Mouse (Mus musculus) telencephalon, adult 2 months (tissue): Measurements from ENCODE around the gene Ssbp2.
A peak's percentile ranks its signal among the peaks of the same experiment; 100 is the strongest.

Source experiments
- DNase-seq: peaks from one replicate; pipeline ENCODE4 v3.0.0-alpha.2; 2011; ENCODE audit warnings: low read depth, low spot score

The Ssbp2 gene

DNA sequence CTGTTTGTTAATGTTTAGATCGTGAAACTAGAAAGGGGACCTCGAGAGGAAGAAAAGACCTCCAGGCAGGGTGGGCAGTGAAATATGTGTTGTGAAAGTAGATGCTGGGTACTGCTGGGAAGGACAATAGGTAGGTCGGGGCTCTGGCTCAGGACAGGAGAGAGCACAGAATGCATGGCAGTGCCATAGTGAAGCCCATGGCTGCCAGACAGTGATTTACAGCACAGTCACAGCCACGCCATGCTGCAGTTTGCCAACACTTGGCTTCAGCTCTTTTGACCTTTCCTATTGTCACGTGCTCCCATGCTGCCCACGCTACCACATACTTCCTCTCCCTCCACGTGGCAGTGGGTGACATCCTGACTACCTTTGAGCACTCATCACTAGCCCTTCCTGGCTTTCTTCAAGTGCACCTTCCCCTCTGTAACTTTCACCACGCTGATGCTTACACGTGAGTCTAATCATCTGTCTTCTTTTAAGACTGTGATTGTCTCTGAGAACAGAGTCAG is 171.3 kb downstream of the Ssbp2 start:
- DNase-seq, result no peak

DNA sequence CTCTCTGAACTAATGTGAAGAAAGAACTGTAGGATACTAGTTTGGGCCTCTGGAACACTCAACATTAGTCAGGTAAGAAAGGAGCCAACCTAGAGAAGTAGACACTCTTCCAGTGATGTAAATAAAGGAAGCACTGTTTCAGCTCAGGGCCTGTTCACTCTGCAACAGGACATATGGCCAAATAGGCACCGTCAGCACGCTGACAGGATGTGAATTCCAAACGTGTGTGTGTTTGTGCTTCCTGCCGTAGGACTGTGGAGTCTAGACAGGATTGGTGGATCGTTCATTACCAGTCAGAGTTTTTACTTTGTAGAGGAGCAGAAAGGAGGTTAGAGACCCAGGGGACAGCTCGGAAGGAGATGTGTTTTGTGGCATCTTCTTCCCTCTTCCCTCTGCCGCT is 174.0 kb downstream of the Ssbp2 start:
- no peak for DNase-seq

DNA sequence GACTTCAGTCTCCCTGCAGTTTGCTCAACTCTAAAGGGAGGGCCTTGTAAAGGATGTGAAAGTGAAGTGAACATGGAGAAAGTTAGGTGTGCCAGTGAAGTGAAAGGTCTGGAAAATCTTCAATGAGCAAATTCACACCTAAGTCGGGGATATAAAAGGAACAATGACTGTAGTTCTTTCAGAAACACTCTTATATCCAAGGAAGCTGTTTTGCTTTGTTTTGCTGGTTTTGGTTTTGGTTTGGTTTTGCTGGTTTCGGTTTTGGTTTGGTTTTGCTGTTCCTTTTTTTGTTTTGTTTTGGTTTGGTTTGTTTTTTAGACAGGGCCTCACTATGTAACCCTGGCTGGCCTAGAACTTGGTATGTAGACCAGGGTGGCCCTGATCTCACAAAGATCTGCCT is 175.9 kb downstream of the Ssbp2 start:
- DNase-seq, result no peak

DNA sequence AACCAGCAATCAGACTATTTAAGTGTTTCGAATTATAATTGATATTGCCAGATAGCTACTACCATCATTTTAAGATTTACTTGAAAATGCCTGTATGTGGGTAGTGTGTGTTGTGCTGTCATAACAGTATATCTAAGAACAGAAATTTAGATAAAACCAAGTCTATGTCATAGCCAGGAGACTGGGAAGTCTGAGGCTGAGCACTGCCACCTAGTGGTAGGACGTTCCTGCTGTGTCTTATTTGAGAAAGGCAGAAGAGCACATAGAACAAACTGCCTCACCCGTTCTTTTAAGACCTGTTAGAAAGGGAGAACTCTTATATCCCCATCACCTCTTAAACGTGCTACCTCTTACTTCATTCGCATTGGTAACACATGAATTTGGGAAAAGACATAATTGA is 176.7 kb downstream of the Ssbp2 start:
- peak; percentile 83 for DNase-seq

DNA sequence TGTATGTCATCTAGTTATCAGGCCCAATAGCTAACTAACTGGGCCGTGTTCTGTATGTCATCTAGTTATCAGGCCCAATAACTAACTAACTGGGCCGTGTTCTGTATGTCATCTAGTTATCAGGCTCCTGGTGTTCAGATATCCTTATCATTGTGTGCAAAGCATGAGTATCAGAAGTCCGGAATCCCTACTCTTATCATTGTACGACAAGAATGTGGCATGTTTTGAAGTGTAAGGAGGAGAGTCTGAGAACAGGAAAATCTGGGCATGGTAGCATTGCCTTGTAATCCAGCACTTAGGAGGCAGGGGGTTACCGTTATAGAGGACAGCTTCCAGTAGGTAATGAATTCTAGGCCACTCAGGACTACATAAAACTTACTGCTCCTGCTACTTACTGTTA is 178.8 kb downstream of the Ssbp2 start:
- no peak for DNase-seq

DNA sequence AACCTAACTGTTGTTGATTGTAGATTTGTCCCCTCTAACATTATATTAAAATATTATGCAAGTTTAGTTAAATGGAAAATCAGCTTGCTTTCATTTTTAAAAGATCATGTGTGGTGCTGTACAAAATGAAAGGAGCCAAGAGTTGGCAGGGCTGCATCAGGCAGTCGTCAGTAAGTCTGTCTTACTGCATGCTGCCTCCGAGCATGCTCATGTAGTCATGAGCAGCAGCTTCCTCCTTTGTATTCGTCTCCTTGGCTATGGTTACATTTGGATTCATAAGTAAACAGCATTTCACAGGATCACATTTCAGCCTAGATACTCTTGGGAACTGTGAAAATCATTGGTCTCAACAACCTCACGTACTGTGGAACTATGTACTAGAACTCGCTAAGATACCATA is 180.1 kb downstream of the Ssbp2 start:
- no peak for DNase-seq

DNA sequence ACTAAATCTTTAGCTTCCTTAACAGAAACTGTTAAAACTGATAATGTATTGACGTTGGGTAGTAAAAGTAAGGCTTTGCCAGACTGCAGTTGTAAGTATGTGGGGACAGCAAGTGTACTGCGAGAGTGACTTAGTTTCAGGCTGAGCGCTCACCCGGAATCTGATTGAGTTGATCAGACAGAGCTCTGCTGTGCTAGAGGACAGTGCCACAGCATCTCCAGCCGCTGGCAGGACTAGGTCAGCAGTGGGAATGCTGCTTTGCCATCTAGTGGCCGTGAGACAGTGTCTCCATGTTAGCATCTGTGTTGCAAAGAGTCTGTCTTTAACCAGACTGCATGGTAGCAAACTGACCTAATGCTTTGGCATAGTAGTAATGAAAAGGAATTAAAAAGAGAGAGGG is 188.2 kb downstream of the Ssbp2 start:
- peak; percentile 21 for DNase-seq

DNA sequence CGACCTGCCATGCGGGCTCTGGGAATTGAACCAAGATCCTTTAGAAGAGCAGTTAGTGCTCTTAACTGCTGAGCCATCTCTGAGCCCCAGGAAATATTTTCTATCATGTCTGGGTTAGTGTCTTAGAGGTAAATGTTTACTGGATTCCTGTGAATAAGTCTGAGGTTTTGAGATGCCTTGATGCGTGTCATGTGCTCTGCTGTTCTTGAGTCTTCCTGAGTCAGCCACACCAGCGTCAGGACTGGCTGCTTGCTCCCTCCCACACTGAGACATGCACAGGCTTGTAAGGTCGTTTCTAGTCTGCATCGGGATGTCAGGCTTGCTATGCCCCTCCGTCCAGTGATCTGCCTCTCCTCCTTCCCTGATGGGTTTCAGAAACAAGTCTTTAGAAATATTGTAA is 189.8 kb downstream of the Ssbp2 start:
- no peak for DNase-seq

DNA sequence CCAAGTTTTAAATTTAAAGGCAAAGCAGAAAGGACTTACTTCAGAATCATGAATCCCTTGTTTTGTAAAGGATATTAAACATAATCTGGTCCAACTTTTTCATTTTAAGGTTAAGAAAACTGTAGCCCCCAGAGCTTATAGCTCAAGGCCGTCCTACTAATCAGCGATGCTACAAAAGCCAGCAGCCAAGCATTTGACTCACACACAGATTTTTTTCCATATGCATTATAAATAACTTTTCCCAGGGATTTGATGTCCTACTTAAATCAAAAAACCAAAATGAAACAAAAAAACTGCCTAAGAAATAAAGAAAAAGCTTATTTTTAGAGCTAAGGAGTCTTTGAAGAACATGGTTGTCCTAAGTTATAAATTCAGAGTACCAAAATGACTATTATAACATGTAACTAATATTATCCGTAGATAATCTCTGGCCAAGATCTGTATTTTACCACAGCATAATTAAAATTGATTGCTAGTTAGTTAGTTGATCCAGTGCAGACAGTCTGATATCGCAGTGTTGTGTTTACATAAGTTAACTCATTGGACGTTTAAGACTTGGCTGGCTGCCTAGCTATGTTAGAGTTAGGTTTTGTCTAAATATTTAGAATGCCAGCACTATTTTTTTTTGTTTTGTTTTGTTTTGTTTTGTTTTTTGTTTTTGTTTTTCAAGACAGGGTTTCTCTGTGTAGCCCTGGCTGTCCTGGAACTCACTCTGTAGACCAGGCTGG is 201.1 kb downstream of the Ssbp2 start:
- peak; percentile 22 for DNase-seq

DNA sequence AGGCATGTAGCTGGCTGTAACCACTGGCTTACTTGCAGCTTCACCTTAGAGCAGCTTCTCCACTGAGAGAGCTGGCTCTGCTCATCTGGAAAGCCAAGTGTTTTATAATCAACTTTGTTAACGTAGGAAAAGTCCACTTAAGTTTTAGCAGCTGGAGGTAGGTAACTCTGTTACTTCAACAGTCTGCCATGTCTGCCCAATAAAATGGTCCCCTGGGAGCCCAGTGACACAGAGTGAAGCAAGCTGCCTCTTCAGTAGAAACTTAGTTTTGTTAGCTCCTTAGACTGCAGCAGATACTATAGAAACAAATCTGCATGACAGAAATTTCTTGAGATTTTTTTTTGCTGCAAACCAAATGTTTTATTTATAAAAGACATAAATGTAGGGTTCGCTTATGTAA is 202.7 kb downstream of the Ssbp2 start:
- DNase-seq, result no peak

DNA sequence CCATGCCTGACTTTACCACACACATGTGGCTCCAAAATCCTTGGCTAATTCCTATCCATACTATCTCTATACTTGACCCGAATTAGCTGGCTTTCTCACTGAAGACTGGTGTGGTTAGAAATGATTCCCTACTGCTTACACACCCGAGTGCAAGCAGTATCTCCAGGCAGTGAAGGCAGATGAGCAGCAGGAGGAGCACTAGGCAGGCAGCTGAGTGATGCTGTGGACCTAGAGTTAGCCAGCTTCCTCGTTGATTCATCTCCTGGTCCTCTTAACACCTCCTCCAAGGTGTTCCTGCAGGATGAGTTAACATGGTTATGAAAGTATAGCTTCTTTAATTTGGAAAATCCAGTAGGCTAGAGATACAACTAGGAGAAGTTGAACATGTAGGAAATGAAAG is 213.2 kb downstream of the Ssbp2 start:
- peak; percentile 15 for DNase-seq

DNA sequence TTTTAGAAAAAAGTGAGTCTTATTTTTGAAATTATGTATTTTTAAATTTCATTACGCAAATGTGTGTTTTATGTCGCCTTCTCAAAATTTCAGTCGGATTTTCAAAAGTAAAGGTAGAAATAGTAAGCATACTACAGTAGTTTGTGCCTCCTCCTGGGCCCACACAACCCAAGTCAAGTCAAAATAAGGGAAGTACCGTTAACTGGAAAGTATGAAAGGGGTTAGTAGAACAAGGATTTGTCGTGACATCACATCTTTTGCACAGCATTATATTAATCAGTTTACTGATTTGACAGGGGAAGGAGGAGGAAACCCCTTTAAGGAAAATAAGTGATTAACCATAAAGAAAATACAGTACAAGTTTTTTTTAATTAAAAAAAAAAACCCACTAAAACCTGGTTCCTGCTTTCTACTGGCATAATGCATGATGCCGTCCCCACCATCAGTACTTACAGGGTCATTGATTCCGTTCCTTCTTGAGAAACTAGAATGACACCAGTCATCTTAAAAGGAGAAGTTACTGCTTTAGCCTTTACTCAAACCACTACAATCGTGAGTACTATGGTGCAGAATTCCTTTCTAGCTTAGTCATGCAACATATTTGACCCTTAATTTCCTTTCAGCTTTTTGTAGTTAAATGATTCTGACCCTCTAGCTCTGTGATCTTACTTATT is 220.8 kb downstream of the Ssbp2 start:
- no peak for DNase-seq

DNA sequence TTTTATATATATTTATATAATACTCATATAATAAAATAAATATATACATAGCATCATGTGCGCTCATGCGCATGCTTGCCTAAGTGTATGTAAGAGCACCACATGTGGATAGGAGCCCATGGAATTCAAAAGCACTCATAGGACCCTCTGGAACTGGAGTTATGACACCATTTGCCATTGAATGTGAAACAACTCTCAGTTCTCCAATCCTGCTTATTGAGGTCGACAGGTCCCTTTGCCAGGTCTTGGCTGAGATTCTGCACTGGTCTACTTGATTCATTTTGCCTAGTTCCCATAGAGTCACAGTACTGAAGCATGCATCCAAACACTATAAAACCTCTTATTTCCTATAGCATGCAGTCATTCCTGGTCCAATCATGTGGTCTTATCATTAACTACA is 221.4 kb downstream of the Ssbp2 start:
- DNase-seq, result no peak

DNA sequence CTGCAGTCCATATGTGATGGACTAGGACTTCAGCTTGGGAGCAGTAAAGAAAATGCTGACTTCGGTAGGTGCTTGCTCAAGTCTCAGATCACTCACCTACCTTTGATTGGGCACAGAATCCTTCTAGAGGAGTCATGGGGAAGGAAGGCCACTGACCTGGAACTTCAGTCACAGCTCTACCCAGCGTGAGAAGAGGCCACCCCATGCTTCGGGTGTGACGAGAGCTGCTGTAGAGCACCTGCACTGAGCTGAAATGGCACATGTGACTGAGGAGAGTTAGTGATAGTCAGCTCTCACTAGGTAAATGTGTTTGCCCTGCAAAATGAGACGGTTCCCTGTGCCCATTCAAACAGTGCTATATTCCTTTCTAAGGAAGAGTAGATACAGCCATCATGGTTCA is 230.0 kb downstream of the Ssbp2 start:
- DNase-seq, result no peak

DNA sequence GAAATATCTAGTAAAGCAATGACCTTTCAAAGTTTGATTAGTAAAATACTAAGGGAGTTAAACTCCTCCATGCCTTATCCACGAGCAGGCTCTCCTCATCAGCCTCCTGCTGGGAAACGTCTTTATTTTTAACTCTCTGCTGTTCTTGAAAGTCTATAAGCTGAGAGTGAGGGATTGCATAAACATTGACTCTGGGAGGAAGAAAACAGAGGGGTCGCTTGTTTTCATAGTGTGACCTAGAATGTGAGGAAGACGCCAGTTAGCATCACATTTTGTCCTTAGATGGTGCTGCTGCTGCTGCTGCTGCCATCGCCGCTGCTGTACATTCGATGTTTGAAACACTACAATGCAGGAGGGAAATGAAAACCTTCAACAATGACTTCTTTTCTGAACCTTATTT is 233.5 kb downstream of the Ssbp2 start:
- no peak for DNase-seq

DNA sequence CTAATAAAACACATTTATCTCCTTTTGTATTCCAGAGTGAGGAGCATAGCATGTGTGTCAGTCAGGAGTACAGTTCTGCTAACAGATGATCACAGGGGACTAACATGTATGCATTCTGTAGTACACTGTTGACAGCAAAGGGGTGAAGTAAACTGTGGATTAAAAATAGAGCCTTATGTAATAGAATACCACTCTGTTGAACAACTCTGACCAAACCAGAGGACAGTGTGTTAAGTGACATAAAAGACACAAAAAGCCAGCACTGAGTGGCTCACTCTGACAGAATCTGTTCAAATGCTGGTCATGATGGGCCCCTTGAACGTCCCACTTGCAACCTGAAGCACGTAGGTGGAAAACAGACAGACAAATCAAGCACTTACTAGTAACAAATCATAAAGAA is 235.3 kb downstream of the Ssbp2 start:
- no peak for DNase-seq

DNA sequence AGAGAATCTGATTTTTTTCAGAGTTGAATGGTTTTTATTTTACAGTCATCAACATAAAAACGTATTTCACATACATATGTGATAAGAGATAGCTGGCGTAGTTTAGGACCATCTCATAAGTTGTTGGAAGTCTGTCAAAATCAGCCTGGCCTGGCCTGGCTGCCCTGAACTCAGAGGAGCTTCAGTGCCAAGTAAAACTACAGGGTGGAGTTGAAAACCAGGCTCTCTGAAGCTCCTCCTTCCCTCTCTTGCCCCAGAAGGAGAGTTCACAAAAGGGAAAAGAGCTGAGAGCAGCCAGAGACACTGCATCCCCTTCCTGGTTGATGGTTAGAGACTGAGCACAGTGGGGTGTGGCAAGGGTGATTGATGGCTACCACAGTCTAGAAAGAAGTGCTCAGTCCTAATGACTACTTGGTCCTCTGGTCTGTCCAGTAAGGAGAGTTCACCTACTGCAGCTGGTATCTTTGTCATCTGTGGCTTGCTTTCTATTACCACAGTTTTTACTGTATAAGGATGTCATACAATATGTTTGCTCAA is 236.1 kb downstream of the Ssbp2 start:
- no peak for DNase-seq

DNA sequence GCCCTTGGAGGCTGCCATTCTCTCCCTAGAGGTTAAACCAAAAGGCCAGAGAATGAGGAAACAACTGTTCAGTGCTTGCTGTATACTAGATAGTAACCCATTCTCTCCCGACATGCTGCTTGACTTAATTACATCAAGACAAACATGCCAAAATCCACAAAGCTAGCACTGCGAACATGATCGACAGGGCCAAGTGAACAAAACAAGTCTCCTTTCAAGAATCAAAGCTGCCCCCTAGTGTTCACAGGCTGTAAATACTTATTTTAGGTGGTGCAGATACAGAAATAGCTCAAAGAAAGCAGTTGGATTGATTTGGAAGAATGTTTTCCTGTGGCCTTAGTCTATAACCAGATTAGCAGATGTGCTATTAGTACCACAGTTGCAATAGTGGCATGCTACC is 236.9 kb downstream of the Ssbp2 start:
- DNase-seq, result no peak

DNA sequence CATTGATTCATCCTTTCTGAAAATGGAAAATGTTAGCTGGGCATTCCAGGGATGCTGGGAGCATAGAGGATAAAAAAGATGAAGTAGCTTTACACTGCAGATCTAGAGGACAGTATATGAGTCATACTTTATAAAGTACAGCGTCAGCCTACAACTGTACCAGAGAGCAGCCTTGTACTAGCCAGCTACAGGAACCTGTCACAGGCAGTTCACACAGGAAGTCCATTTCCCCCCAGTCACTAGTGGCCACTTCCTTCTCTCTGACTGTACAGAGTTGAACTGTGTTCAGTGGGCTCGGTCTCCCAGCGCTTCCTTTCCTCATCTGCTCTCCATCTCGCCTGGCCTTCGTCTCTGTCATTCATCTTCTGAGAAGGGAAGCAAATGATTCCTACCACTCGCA is 242.3 kb downstream of the Ssbp2 start:
- no peak for DNase-seq

DNA sequence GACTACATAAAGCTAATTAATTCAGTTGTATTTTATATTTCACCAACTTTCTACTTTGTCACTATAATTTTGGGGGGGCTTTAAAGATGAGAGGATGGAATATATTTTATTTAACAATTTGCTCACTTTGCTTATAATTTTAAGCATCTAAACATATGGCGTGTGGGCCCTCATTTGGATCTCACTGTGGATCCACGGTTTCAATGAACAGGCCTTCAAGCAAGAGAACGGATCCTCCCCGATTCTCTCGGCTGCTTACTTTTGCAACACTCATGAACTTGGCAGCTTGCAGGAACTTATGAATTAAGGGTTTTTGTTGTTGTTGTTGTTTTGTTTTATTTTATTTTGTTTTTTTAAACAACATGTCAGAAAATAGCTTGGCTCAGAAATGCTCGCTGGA is 259.4 kb downstream of the Ssbp2 start:
- DNase-seq, result no peak

DNA sequence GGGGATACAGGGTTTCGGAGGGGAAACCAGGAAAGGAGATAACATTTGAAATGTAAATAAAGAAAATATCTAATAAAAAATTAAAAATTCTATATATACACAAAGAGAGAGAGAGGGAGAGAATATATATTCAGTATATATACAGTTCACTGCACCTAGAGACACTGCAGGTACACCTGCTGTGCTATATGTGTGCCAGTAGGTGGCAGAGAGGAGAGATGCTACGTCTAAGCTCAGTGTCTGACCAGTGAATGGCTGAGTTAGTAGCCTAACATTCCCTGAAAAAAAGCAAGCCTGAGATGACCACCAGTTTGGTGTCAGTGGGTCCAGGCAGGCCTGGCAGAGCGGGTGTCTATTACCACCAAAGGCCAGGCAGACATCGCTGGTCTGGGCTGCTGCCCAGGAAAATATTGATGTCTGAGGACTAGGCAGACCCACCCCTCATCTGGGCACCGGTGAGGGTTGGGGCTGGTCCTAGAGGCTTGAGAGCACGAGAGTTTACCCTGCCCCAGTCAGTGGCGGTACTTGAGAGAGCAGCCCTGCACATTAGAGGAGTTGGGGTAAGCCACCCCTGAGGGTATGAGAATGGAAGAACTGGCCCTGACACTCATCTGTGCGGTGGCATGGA is 263.1 kb downstream of the Ssbp2 start:
- DNase-seq, result no peak

DNA sequence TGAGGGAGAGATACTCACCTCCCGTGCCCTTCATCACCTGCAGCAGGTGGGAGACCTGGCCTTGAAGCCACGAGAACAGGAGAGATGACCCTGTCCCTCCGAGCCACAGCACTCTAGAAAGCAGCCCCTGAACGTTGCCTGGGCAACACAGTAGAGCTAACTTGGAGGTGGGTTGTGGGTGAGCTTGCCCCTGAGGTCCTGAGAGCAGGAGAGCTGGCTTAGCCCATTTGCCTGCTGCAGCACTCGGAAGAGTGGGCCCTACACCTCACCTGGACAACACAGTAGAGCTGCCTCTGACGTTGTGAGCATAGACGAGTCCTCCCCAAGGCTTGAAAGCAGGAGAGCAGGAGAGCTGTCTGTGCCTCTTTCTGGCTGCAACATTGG is 263.6 kb downstream of the Ssbp2 start:
- no peak for DNase-seq

DNA sequence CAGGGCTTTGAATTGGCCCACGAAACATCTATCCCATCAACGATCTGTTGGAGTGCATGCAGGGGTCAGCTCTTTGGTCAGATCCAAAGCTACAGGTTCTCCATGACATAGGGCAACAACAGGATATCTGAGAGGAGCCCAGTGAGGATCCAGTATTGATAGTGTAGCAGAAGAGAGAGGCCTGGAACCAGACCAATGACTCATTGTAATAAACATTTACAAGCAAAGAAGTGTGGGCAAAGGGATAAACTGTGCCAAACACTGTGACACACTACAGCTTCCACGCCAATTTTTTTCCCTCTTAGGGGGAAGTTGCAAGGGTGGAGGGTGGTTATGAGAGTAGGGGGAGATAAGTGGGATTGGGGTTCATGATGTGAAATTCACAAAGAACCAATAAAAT is 264.1 kb downstream of the Ssbp2 start:
- no peak for DNase-seq
